Mouse (Mus musculus) left cerebral cortex, adult 8-10 months (tissue): ENCODE measurements around the gene Zfr2. TPM values are rescaled to one million over a fixed set of nuclear protein-coding genes. Genes with fewer than 3 reads are reported as not detected.

Experiments used
- DNase-seq, 2 experiments: peaks; one replicate each; pipeline ENCODE4 v3.0.0; 2022; ENCODE audit warnings: low spot score in 2 of 2
- total RNA-seq, 4 experiments: library from RNA; stranded (reverse); gene quantifications; 2 replicates each; pipeline ENCODE4 v1.2.4; 2022

The Zfr2 gene
- total RNA-seq: 10 to 100 TPM; 58.4 to 65.1 (median 60.8) TPM

DNA sequence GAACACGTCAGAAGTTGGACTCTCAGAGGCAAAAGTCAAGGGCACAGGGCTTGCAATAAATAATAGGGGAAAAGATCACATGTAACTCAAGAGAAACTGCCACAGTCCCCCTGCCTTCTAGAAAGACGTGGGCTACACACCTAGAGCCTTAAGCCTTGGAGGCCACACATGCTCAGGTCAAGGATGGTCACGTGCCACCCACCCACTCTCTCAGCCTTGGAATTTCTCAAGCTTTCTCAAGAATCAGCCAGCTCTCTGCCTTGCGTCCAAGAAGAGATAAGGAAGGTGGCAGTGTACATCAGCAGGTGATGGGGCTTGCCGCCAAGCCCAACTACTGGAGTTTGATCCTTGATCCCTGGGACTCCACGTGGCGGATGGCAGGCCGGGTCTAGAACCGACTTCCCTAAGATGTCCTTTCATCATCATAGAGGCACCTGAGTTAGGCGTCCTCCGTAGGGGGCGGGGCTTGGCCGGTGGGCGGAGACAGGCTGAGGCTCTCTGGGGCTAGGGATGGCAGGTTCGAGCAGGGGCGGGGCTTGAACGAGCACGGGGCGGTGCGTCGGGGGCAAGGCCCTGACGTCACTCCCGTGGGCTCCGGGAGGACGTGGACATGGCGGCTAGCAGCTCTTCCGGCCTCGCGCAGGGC lies at the start of gene Zfr2:
Gene Zfr2 (plus strand): TSS at position 576 of the 646 bp plus-strand sequence.
- DNase-seq: peak; percentile 88 to 95

DNA sequence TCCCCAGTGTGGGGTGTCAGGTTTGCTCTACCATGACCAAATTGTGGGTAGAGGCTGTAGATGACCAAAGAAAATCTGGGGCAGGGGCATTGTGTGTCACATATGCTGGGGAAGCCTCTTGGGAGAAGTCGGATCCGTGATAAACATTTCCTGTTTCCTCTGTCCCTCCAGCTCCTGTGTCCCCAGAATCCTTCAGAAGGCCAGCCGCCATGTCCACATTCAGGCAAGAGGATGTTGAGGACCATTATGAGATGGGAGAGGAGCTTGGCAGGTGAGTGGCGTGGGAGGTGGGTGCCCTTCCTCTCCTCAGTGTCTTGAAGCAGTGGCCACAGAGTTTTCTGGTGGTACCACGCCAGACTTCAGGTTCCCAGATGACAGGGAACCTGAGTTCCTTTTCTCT lies 49.1 kb upstream of the Zfr2 start, which contains the start of gene 4930442H23Rik:
Gene 4930442H23Rik (minus strand): TSS at position 45 of the 400 bp plus-strand sequence.
- DNase-seq: no peak

DNA sequence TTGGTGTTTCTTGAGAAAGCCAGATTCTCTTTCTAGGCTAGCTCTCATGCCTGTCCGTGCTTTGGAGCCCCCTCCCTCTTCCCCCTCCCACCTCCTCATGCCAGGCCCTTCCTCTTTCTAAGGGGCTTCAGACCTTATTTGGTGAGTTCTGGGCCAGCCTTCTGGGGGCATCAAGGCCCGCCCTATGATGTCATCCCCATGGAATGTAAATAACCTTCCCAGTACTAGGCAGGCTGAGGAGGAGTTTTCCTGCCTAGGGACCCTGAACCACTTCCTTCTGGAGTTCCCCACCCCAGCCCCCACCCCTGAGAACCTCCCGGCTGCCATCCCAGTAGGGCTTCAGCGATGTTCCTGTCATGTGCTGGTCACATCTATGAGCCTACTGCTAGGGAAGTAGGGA lies 48.2 kb upstream of the Zfr2 start:
- DNase-seq: no peak

DNA sequence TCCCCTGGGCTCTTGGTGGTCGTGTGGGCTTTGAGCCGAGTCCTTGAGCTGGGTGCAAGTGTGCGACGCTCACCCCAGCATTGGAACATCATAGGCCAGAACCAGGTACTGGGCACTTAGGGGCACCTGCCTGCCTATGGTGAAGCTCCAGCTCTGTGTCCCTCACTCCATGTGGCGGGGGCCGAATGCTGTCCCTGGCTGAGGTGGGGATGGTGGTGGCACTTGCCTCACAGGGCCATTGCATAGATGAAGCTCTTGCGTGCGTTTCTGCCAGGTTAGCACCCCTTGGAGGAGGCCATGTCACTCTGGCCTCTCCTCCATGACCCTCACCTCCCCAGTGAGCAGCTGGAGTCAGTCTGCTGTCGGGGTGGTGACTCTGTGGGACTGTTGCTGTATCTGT lies 45.8 kb upstream of the Zfr2 start:
- no peak for DNase-seq

DNA sequence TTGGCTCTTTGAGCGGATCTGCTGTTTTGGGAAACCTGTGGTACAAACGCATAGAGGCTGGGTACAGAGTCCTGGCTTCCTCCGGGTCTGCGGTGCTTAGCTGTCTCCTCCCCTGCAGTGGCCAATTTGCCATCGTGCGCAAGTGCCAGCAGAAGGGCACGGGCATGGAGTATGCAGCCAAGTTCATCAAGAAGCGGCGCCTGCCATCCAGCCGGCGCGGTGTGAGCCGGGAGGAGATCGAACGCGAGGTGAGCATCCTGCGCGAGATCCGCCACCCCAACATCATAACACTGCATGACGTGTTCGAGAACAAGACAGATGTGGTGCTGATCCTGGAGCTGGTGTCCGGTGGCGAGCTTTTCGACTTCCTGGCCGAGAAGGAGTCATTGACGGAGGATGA lies 43.1 kb upstream of the Zfr2 start:
- no peak for DNase-seq

DNA sequence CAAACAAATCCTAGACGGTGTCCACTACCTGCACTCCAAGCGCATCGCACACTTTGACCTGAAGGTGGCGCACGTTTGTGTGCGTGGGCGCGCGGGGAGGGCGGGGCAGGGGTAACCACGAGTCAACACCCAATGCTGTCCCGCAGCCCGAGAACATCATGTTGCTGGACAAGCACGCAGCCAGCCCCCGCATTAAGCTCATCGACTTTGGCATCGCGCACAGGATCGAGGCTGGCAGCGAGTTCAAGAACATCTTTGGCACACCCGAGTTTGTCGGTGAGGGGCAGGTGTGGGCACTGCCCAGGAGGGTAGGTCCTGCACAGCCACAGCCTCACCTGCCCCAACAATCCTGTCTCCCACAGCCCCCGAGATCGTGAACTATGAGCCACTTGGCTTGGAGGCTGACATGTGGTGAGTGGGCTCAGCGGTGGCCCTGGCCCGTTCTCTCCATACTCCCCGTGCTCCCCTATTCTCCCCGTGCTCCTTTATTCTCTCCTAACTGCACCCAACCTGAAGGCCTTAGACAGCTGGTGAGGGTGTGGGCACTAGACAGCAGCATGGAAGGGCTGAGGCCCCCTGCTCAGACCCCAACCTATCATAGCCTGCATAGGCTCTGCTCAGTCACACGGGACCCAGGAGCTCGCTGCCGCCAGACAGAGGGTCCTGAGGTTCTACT lies 42.6 kb upstream of the Zfr2 start:
- DNase-seq: no peak

DNA sequence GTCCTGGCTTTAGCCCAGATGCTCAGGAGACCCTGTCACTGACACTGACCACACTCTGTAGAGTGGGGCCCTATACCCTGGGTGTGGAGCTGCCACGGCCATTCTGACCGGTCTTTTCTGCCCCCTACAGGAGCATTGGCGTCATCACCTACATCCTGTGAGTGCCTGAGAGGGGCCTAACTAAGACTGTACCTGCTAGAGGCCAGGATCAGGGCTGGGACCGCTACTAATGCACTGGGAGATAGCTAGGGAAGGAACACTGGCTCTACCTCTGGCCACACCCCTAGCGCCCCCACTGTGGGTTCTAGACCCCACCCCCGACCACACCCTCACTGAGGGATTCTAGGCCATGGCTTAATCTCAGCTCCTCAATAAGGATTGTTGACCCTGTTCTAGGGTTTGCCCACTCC lies 42.0 kb upstream of the Zfr2 start:
- DNase-seq: no peak

DNA sequence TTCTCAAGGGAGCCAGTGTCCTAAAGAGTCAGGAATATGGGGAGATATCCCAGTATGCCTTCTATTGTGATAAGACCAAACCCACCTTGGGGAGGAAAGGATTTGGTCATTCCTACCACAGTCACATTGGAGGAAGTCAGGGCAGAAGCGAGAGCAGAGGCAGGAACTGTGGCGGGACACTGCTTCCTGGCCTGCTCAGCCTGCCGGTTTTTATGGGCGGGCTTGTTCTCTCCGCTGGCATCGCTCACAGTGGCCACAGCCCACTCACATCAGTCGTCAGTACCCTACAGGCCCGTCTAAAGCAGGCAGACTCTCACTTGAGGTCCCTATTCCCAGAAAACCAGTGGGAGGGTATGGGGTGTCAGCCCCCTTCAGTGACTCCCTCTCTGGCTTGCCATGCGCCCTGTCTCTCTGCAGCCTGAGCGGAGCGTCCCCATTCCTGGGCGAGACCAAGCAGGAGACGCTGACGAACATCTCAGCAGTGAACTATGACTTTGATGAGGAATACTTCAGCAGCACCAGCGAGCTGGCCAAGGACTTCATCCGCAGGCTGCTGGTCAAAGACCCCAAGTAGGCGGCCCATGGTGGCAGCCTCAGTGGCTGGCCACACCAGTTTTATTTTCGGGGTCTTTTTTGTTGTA lies 41.5 kb upstream of the Zfr2 start:
- no peak for DNase-seq

DNA sequence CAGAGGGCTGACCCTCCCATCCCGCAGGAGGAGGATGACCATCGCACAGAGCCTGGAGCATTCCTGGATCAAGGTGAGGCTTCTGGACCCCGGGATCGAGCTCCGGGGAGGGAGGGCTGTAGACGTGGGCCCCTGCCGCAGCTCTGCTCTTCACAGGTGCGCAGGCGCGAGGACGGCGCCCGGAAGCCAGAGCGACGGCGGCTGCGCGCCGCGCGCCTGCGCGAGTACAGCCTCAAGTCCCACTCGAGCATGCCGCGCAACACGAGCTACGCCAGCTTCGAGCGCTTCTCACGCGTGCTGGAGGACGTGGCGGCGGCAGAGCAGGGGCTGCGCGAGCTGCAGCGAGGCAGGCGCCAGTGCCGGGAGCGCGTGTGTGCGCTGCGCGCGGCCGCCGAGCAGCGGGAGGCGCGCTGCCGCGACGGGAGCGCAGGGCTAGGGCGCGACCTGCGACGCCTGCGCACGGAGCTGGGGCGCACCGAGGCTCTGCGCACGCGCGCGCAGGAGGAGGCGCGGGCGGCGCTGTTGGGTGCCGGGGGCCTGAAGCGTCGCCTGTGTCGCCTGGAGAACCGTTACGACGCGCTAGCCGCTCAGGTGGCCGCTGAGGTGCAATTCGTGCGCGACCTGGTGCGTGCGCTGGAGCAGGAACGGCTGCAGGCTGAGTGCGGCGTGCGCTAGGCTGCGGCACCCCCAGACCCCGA lies 40.5 kb upstream of the Zfr2 start:
- DNase-seq: peak; percentile 76 to 89

DNA sequence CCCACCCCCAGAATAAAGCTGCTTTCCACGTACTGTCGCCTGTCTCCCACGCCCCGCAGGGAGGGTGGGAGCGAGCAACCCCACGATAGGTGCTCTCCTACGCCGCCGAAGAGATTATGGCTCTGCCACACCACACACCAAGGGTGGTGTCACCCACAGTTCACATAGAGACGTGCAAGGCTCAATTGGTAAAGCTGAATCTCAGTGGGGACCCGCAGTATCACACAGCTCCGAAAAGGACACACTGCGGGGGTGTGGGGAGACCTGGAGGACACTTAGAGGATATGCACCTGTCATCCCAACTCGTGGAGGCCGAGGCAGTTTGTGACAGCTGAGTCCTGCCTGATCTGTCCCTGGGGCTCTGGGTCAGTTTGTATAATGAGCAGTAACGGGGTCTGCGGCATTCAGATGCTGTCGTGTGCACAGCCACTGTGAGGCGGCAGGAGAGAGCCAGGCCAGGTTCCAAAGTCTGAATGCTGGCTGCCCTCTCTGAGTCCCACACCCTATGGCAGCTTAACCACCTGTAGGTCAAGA lies 39.9 kb upstream of the Zfr2 start:
- DNase-seq: no peak

DNA sequence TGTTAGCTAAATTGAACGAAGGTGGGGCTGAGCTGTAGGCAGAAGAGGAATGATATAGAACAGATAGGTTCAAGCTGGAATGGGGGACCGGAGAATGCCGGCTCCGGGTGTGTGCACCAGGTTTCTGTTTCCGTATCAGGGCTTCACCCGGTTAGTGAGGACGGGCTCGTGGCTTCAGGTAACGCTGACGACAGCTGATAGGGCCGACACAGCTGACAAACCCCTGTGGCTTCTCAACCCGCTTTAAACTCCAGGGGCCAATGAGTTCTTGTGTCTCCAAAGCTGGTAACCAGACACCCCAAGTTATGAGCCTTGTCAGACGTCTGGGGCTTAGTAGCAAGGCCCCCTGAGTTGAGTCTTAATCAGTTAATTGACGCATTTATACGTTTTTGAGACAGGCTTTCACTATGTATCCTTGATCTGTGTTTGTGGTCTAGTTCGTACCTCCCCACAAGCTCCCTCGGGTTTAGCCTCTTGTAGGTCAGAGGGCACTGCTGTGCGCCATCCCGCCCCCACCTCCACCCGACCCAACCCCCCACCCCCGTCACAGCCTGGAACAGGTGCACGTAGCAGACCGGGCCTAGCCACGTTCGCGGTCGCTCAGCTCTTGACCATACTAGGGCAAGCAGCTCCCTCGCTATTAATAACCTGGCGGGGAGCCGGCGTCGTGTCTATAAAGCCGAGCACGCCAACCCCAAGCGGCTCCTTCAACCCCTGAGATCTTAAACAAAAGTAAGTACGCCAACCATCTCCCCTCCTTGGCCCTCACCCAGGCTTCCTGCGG lies 38.8 kb upstream of the Zfr2 start:
- DNase-seq: no peak

DNA sequence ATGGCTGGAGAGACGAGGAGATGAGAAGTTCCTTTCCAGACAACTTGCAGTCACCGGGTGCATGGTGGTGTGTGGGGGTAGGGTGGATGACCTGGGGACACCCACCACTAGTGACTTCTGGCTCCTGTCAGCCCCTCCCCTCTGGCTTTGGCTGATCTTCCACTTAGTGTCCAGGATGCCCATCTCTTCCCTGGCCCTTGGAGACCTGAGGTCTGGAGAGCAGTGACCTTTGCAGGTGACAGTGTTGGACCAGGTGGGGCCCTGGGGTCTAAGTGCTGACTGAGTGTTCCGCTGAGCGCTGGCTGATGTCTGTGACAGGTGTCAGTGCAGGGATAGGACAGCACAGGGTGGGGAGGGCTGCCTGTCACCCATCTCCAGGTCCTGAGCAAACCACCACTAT lies 37.7 kb upstream of the Zfr2 start:
- no peak for DNase-seq

DNA sequence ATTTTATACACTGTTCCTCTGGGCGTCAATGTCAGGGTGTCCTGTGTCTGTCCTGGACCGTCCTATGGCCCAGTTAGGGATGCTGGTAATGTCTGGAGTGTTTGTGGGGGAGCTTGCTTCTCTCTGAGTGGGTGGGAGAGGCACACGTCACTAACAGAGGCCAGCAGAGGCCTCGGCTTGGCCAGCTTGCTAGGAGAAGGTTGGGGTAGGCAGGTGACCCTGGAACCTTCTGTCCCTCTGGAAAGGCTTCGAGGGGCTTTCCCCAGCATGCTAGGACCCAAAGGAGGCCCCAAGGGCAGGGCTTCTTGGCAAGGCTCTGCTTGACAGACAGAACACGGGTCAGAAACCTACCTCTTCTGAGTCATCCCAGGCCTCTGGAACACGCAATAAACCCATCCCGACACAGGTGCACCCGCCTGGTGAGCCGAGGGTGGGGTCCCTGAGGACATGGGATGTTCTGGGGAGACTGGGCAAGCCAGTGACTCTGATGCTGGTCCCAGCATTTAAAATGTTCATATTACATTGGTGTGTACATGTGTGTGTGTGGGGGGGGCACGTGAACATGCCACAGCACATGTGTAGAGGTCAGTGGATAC lies 36.4 kb upstream of the Zfr2 start:
- no peak for DNase-seq

DNA sequence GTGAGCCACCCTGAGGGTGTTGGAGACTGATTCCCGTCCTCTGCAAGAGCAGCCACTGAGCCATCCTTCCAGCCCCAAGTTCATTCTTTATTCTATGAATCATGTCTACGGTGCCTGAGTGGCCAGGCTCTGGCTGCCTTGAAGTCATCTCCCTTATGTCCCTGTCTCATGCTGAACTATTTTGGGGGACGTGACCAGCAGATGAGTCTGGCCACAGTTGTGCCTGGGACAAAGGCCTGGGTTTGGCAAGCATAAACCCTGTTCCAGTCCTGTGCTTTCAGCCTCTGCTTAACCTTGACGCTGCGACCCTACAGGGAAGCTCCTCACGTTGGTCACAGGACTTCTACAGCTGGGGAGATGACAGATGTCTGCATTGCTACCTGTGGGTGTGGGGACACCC lies 35.6 kb upstream of the Zfr2 start:
- DNase-seq: no peak

DNA sequence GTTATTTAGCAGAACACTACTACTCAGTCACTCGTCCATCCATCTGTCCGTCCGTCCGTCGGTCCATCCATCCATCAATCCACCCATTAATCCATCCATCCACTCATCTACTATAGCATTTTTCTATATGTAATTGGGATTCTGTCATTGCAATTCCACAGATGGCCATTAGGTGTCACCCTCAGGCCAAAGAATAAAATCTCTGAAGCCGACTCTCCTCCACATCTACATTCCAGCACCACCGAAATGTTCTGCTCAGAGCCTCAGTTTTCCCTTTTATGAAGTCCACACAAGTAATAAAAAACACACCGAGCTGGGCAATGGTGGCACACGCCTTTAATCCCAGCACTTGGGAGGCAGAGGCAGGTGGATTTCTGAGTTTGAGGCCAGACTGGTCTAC lies 34.7 kb upstream of the Zfr2 start:
- DNase-seq: no peak

DNA sequence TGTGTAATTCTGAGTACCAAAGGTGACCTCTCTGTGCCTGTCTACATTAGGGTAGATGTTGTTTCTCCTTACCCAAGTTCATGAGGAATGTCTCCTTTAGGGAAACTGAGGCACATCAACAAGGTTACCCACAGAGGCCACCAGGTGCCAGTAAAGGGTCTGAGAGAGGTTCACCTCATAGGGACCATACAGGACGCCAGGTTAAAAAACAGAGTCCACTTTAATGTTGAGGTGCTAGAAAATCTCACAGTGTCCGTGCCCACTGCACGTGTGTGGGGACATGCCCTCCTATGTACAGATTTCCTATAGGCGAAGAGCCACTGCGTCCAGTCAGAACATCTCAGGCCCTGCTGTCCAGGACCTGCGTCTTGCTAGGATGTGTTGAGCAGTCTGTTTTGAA lies 34.0 kb upstream of the Zfr2 start:
- DNase-seq: no peak

DNA sequence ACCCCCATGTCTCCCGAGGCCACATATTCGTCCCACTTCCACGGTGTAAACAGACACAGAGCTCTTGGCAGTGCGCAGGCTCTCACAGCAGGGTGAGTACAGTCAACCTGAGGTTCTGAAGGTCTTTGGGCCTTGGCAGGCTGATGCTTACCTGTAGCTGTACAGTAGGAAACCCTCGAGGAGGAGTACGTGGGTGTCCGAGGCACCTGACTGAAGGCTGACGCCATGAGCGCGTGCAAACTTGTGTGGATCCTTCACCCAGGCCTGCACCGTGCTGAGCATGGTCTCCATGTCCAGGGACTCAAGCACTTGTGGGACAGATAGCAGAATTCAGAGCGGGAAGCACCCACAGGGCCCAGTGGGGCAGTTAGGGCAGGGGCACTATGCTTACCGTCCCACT lies 32.8 kb upstream of the Zfr2 start:
- DNase-seq: no peak

DNA sequence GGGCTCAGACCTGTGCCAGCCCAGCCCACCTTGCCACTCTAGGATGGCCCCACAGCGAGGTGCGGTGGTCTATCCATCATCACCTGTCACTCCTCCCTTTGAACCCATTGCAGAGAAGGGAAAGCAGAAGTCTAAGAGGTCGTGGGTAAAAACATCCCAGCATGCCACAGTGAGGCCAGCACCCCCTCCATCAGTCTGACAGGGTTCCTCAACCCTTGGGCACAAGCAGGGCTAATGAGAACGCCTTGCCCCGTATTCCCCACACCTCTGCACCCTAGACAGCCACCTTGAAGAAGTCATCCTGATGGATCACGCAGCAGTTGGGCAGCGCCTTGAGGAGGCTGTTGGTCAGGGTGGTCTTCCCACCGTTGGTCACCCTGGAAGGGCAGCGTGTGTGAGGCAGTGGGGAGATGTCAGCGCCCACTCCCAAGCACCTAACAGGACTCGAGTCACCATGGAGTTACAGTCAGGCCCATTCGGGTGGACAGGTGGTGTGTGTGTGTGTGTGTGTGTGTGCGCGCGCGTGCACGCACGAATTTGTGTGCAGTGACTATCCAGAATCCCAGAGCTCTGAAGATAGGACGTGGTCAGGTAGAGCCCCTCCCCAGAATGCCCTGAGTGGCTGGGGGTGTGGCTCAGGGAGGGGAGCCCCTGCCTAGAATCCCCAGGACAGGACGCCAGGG lies 32.2 kb upstream of the Zfr2 start:
- DNase-seq: no peak

DNA sequence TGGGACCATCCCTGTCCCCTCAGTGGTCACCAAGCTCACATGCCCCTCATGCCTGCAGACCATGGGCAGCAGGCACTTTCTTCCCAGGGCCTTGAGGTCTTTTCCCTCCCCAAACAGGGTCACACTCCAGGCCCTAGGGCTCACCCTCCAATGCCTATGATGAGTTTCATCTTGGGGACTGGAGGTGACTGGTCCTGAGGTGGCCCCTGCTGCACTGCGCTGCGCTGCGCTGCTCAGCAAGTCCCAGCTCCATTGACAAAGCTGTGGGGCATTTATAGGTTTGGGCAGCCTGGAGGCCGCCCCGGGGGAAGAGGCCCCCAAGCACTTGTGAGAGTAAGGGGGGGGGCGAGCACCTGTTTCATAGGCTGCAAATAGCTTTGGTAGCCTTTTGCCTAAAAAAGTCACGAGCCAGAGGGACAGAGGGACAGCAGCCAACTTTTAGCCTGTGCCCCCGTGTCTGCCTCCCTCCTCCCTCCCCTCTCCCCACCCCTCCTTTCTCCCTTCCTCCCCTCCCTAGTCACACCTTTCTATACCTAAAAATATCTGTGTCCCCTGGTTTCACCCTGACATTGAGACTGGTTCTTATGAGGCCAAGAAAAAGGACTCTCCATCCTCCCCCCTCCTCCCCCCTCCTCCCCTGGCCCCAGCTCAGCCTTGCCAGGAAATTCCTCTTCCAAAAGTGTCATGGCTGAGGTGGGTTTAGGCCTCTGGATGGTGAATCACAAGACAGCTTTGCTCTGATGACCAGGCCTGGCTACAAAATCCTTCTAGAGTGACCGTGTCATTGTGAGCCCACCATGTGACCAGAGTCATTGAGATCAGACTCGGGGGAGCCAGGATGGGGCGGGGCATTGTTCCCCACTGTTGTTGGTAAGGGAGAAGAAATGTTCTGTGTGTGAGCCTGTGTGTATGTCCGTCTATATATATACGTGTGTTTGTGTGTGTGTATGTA lies 30.9 kb upstream of the Zfr2 start, which contains the start of gene Nmrk2:
Gene Nmrk2 (minus strand): TSS at position 245 of the 952 bp plus-strand sequence.
- DNase-seq: no peak
